Mouse (Mus musculus) limb, embryonic 10.5 days (tissue): Measurements from ENCODE around the gene Pfkfb4. TPM values are rescaled to one million over a fixed set of nuclear protein-coding genes. Genes with fewer than 3 reads are reported as not detected.

Experiments
- DNase-seq: peaks from one replicate; pipeline ENCODE4 v3.0.0-alpha.2; 2017; ENCODE audit warnings: low spot score
- H3K27ac ChIP-seq: fragments of 300-500 bp; sonication (generic); 2 replicates; pipeline ENCODE4 v1.5.1; 2016; ENCODE audit warnings: mild to moderate bottlenecking
- H3K27me3 ChIP-seq: fragments of 300-500 bp; sonication (generic); 2 replicates; pipeline ENCODE4 v1.6.1; 2016; ENCODE audit warnings: low read depth, mild to moderate bottlenecking; ENCODE audit not compliant: poor library complexity, severe bottlenecking
- H3K36me3 ChIP-seq: fragments of 300-500 bp; sonication (generic); 2 replicates; pipeline ENCODE4 v1.6.1; 2016; ENCODE audit warnings: mild to moderate bottlenecking, moderate library complexity
- H3K4me1 ChIP-seq: fragments of 300-500 bp; sonication (generic); 2 replicates; pipeline ENCODE4 v1.6.1; 2016
- H3K4me3 ChIP-seq: fragments of 300-500 bp; sonication (generic); 2 replicates; pipeline ENCODE4 v1.5.1; 2016; ENCODE audit warnings: mild to moderate bottlenecking, moderate library complexity
- H3K9me3 ChIP-seq: fragments of 300-500 bp; sonication (generic); replicated peaks from 2 replicates; pipeline ENCODE4 v1.6.1; 2016; ENCODE audit warnings: mild to moderate bottlenecking
- WGBS: fragments of 180-500 bp; shearing (Covaris S2); methylation state at CpG from one replicate; pipeline ENCODE4 v1.1.7; 2016; 5-methylcytosine and 5-hydroxymethylcytosine counted together
- polyA plus RNA-seq: library from polyadenylated mRNA; unstranded; fragments of >200 nt; fragmentation: Nextera tagmentation; extraction: Ambion mirVana; gene quantifications from 2 replicates; pipeline ENCODE4 v1.2.1, GENCODE M21; 2016

Pfkfb4 gene
- polyA plus RNA-seq, 1 experiment from 2014 or later, result 14.6 TPM

DNA sequence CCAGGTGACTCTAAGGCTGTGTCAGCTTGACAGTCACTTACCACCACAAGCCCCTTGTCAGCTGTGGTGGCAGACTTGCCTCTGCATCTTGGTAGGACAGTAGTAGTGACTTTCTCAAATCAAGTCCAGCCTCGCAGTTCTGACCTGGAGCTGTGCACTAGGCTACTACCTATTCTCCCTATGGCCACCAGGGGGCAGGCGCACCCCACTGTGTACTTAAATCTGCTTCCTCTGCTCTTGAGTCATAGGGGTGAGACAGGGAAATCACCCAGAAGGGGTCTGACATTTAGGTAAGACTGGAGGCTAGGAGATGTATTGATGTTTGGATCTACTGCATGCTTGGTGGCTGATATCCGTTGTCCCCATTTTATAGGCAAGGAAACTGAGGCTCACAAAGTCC, 9.1 kb downstream of the Pfkfb4 start:
- Histone ChIP-seq H3K27ac (no peak overlapping the region), H3K4me3 (no peak overlapping the region), H3K9me3 (no peaks in the 10 kb centered on the region), H3K36me3 (no peaks in the 10 kb centered on the region), H3K4me1 (peaks cover 9% of the 10 kb centered on the region), H3K27me3 (no peaks in the 10 kb centered on the region)
- peak; percentile 83 for DNase-seq
- WGBS, result 10% methylated on average over 3 of the region's 3 CpGs

- Histone ChIP-seq H3K27ac (no peak overlapping the region), H3K4me3 (no peak overlapping the region), H3K36me3 (no peaks in the 10 kb centered on the region), H3K9me3 (no peaks in the 10 kb centered on the region), H3K4me1 (0 out of 2 replicates have a peak, but pooled peaks cover 10% of the 10 kb centered on the region), H3K27me3 (no peaks in the 10 kb centered on the region)
- 46% methylated on average over 2 of the region's 2 CpGs for WGBS
- DNase-seq, result peak; percentile 68
These were observed 11.6 kb downstream of the Pfkfb4 start for GRCm38 (mm10) chr9:109003201-109003600.

DNA sequence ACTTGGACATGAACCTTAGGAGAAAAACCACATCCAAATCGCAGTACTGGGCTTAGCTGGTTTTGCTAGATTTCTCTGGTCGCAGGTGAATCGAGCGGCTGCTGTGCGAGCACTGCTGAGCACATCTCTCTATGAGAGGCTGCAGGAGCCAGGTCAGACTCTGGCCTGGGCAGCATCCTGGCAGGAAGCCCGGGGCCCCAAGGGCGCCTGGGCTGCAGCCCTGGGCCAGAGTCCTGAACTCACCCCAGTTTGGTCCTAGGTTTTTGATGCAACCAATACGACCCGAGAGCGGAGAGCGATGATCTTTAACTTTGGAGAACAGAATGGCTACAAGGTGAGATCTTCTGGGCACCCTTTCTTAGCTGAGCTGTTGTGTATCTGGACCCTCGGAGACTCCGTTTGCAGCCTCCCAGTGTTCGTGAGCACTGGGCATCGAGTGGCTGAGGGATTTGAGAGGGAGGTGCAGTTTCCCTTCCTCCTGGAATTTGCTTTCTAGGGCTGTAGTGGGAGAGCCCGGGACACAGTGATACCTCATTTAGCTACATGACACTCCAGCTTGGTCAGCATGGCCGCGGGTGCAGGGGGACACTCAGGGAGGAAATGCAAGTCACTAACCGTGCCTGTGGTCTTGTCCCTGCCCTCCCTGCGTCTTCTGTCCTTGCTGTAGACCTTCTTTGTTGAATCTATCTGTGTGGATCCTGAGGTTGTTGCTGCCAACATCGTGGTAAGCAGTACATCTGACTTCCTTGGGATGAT, 15.6 kb downstream of the Pfkfb4 start:
- no peak overlapping the region for H3K27ac ChIP-seq
- no peak overlapping the region for H3K4me3 ChIP-seq
- H3K36me3 ChIP-seq, result no peaks in the 10 kb centered on the region
- no peak for DNase-seq
- no peaks in the 10 kb centered on the region for H3K9me3 ChIP-seq
- H3K4me1 ChIP-seq, result peaks cover 26% of the 10 kb centered on the region
- no peaks in the 10 kb centered on the region for H3K27me3 ChIP-seq
- 83% methylated on average over 21 of the region's 21 CpGs for WGBS

DNA sequence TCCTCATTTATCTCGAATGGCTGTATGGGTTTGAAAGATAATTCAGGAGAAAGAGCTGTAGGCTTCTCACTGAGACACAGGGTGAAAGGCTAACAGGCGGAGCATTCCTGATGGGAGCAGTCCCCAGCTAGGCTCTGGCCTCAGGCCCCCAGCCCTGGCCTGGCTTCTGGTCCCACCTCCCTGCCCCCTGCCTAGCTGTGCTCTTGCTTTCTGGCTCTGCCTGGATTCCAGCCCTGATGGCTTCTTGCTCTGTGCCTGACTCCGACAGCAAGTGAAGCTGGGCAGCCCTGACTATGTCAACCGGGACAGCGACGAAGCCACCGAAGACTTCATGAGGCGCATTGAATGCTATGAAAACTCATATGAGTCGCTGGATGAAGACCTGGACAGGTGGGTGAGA, 16.5 kb downstream of the Pfkfb4 start:
- 91% methylated on average over 9 of the region's 9 CpGs for WGBS
- DNase-seq, result no peak
- H3K27me3 ChIP-seq, result no peaks in the 10 kb centered on the region

GRCm38 (mm10) chr9:109008994-109009635, 17.5 kb downstream of the Pfkfb4 start:
- no peak overlapping the region for H3K27ac ChIP-seq
- 69% methylated on average over 10 of the region's 10 CpGs for WGBS
- H3K4me3 ChIP-seq, result no peak overlapping the region

More for the DNA sequence above, 16.5 kb downstream of the Pfkfb4 start:
- H3K9me3 ChIP-seq, result no peaks in the 10 kb centered on the region
- H3K4me3 ChIP-seq, result no peak overlapping the region
- no peaks in the 10 kb centered on the region for H3K36me3 ChIP-seq
- 0 out of 2 replicates have a peak overlapping the region, but pooled peaks have one; percentile 0 for H3K27ac ChIP-seq
- H3K4me1 ChIP-seq, result peaks cover 26% of the 10 kb centered on the region

GRCm38 (mm10) chr9:109009636-109010315, 18.2 kb downstream of the Pfkfb4 start:
- Histone ChIP-seq H3K27ac (peak overlapping the region; percentile 17; the same call in 1 of the 2 replicates), H3K9me3 (no peaks in the 10 kb centered on the region), H3K27me3 (no peaks in the 10 kb centered on the region), H3K4me3 (no peak overlapping the region), H3K4me1 (peaks cover 26% of the 10 kb centered on the region), H3K36me3 (no peaks in the 10 kb centered on the region)
- WGBS, result 35% methylated on average over 17 of the region's 17 CpGs
- DNase-seq, result no peak

More at GRCm38 (mm10) chr9:109008994-109009635, 17.5 kb downstream of the Pfkfb4 start:
- no peak for DNase-seq
- Histone ChIP-seq H3K36me3 (no peaks in the 10 kb centered on the region), H3K4me1 (peaks cover 26% of the 10 kb centered on the region), H3K9me3 (no peaks in the 10 kb centered on the region), H3K27me3 (no peaks in the 10 kb centered on the region)

- Histone ChIP-seq H3K27ac (peak overlapping the region; percentile 4; the same call in 1 of the 2 replicates), H3K4me3 (no peak overlapping the region), H3K4me1 (peaks cover 26% of the 10 kb centered on the region), H3K9me3 (no peaks in the 10 kb centered on the region), H3K27me3 (no peaks in the 10 kb centered on the region), H3K36me3 (no peaks in the 10 kb centered on the region)
- 78% methylated on average over 14 of the region's 14 CpGs for WGBS
- no peak for DNase-seq
These were observed 18.7 kb downstream of the Pfkfb4 start for GRCm38 (mm10) chr9:109010316-109010690.

DNA sequence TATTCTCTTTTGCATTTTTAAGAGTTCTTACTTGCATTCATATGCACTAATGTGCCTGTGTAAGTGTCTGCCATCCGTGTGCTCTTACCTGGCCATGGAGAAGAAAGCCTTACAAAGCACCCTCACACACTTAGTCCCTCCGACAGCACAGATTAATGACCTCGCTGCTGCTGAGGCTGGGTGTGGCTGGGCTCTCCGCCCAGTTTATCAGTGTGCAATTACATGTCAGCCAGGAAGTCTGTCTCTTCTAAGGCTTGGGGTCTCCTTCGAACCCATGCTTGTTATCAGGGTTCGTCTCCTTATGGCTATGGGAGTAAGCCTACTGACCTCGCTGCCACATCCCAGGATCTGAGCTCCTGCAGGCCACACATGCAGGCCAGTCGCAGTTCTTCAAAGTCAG, 23.8 kb downstream of the Pfkfb4 start:
- no peaks in the 10 kb centered on the region for H3K36me3 ChIP-seq
- no peaks in the 10 kb centered on the region for H3K27me3 ChIP-seq
- WGBS, result 53% methylated on average over 8 of the region's 8 CpGs
- no peak for DNase-seq
- no peaks in the 10 kb centered on the region for H3K9me3 ChIP-seq
- H3K4me1 ChIP-seq, result 0 out of 2 replicates have a peak, but pooled peaks cover 8% of the 10 kb centered on the region
- no peak overlapping the region for H3K27ac ChIP-seq
- H3K4me3 ChIP-seq, result no peak overlapping the region

DNA sequence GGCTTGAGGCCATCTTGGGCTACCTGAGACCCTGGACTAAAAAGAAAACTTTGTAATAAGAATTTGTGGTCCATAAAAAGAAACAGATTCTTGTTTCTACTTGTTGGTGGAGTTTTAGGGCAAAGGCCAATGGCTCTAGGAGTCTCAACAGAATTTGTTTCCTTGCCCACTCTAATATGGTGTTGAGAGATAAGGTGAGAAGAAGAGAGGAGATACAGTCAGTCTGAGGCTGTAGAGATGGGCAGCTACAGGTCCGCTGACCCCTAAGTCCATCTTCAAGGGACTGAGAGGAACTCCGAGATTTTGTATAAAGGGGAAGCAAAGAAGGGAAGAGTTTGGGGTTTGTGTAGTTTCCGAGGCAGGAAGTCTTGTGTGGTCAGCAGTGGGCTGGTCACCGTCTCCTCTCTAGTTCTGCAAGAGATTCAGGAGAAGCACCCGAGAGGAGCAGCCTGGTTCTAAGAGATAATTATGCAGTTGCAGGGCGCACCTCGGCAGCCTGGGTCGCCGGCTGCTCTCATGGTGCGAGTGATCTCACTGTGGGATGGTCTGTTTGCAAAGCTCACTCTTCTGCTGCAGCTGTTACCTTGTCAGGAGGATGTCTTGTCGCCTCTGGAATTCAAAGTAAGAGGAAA, 25.5 kb downstream of the Pfkfb4 start:
- Histone ChIP-seq H3K27ac (no peak overlapping the region), H3K9me3 (no peaks in the 10 kb centered on the region), H3K4me1 (0 out of 2 replicates have a peak, but pooled peaks cover 7% of the 10 kb centered on the region), H3K36me3 (no peaks in the 10 kb centered on the region), H3K27me3 (no peaks in the 10 kb centered on the region), H3K4me3 (no peak overlapping the region)
- 47% methylated on average over 11 of the region's 11 CpGs for WGBS
- no peak for DNase-seq

DNA sequence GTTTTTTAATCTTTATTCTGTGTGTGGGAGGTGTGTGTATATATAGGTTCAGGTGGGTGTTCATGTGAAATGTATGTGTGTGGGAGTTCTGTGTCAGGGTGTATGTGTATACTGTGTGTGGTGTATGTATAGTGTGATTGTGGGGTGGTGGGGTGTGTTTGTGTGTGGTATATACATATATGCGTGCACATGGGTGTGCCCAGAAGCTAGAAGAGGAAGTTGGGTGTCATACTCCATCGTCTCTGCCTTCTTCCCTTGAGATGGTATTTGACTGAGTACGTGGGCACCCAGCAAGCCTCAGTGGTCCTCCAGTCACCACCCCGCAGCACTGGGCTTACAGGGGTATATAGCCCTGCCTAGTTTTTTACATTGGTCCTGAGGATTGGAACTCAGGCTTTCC, 29.9 kb downstream of the Pfkfb4 start:
- no peaks in the 10 kb centered on the region for H3K27me3 ChIP-seq
- H3K4me1 ChIP-seq, result no peaks in the 10 kb centered on the region
- H3K4me3 ChIP-seq, result no peak overlapping the region
- no peaks in the 10 kb centered on the region for H3K9me3 ChIP-seq
- H3K27ac ChIP-seq, result no peak overlapping the region
- no peak for DNase-seq
- WGBS, result 81% methylated on average over 4 of the region's 4 CpGs
- H3K36me3 ChIP-seq, result no peaks in the 10 kb centered on the region

DNA sequence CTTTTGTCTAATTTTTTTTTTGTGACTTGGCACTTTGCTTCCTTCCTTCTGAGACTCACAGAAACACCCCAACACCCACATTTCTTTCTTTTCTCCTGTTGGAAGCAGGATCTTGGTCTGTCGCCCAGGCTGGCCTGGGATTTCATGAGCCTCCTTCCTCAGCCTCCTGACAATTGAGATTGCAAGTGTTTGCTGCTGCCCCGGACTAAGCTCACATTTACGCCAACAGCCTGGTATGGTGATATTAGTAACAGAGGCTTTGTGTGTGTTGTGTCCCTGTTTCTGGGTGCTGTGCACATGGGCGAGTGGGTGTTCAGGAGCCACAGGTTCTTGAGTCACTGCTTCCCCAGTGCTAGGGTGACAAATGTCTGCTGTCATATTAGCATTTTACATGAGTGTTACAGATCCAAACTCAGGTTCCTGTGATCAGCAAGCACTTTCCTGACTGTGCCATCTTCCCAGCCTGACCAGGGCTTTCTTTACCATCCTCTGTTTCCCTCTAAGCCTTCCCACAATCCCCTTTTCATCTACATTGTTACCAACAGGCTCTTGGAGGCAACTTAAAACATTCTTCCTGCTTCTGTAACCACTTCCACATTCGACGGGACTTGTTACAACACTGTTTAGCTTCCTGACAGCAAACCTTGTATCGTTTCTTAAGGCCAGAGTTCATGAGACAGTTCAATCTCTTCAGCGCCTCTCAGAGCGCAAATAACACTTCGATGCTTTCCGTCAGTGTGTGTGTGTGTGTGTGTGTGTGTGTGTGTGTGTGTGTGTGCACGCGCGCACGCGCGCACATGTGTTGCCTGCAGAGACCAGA, 31.5 kb downstream of the Pfkfb4 start:
- no peak for DNase-seq
- H3K36me3 ChIP-seq, result no peaks in the 10 kb centered on the region
- H3K27me3 ChIP-seq, result no peaks in the 10 kb centered on the region
- WGBS, result 91% methylated on average over 17 of the region's 17 CpGs
- no peak overlapping the region for H3K4me3 ChIP-seq
- H3K4me1 ChIP-seq, result no peaks in the 10 kb centered on the region
- H3K9me3 ChIP-seq, result no peaks in the 10 kb centered on the region
- no peak overlapping the region for H3K27ac ChIP-seq

GRCm38 (mm10) chr9:109027521-109027920, 35.9 kb downstream of the Pfkfb4 start:
- H3K36me3 ChIP-seq, result 0 out of 2 replicates have a peak, but pooled peaks cover 2% of the 10 kb centered on the region
- H3K9me3 ChIP-seq, result no peaks in the 10 kb centered on the region
- H3K4me3 ChIP-seq, result no peak overlapping the region
- DNase-seq, result no peak
- no peaks in the 10 kb centered on the region for H3K27me3 ChIP-seq
- no peak overlapping the region for H3K27ac ChIP-seq
- WGBS, result 85% methylated on average over 8 of the region's 8 CpGs
- no peaks in the 10 kb centered on the region for H3K4me1 ChIP-seq
